Mouse (Mus musculus) CH12.LX (cell line): Measurements from ENCODE around the gene Slc39a1. TPM values are rescaled to one million over a fixed set of nuclear protein-coding genes. Genes with fewer than 3 reads are reported as not detected.
A peak's percentile ranks its signal among the peaks of the same experiment; 100 is the strongest.

Experiments used
- DNase-seq: peaks from one replicate; pipeline ENCODE4 v3.0.0-alpha.2; 2013; ENCODE audit errors: extremely low read depth
- H3K27ac ChIP-seq: 2 replicates; pipeline ENCODE4 v1.5.1; 2012; ENCODE audit warnings: low read depth, mild to moderate bottlenecking, control low read depth, moderate library complexity; ENCODE audit not compliant: insufficient read depth
- H3K27me3 ChIP-seq: replicated peaks from 2 replicates; pipeline ENCODE3; 2012; ENCODE audit warnings: inconsistent platforms
- H3K36me3 ChIP-seq, 2 experiments: replicated peaks in 1 of 2; 2 replicates each; pipeline versions ENCODE3 to v1.6.1; 2012; ENCODE audit warnings: inconsistent platforms in 1 of 2, low read length in 1 of 2, mild to moderate bottlenecking in 1 of 2, mixed read lengths in 1 of 2, moderate library complexity in 1 of 2; ENCODE audit not compliant: control insufficient read depth in 1 of 2, insufficient read depth in 1 of 2
- H3K4me1 ChIP-seq, 2 experiments: 2 replicates each; pipeline ENCODE4 v1.6.1; 2012; ENCODE audit warnings: inconsistent platforms in 1 of 2, moderate library complexity in 1 of 2; ENCODE audit not compliant: insufficient read depth in 2 of 2, control insufficient read depth in 1 of 2
- H3K4me2 ChIP-seq: 2 replicates; pipeline ENCODE4 v1.6.1; 2012; ENCODE audit warnings: low read depth, mild to moderate bottlenecking, control low read depth; ENCODE audit not compliant: poor library complexity, insufficient read depth, severe bottlenecking
- H3K4me3 ChIP-seq, 3 experiments: fragments of 150-350 bp in 1 of 3; sonication (generic) in 1 of 3; replicated peaks in 1 of 3; 2 replicates each; pipeline versions ENCODE3 to v1.5.1; 2011 to 2012; ENCODE audit warnings: low read depth in 2 of 3, low read length in 2 of 3, mild to moderate bottlenecking in 2 of 3, moderate library complexity in 2 of 3, control low read depth in 1 of 3, improper control_type of control experiment in 1 of 3, inconsistent platforms in 1 of 3, mixed read lengths in 1 of 3; ENCODE audit not compliant: poor library complexity in 1 of 3
- H3K79me2 ChIP-seq: replicated peaks from 2 replicates; pipeline ENCODE4 v1.6.1; 2012; ENCODE audit warnings: mild to moderate bottlenecking, moderate library complexity; ENCODE audit not compliant: control insufficient read depth, poor library complexity, insufficient read depth, severe bottlenecking; ENCODE audit errors: extremely low read depth
- H3K9ac ChIP-seq: 2 replicates; pipeline ENCODE4 v1.6.1; 2012; ENCODE audit warnings: low read depth, mild to moderate bottlenecking, control low read depth, moderate library complexity; ENCODE audit not compliant: insufficient read depth
- H3K9me3 ChIP-seq: replicated peaks from 2 replicates; pipeline ENCODE3; 2012; ENCODE audit warnings: low read length, inconsistent platforms, mixed read lengths
- BHLHE40 ChIP-seq: IDR thresholded peaks from 2 replicates; pipeline ENCODE4 v1.6.1; 2011; ENCODE audit warnings: mild to moderate bottlenecking, low read depth, low read length, improper control_type of control experiment
- CHD1 ChIP-seq: IDR thresholded peaks from 2 replicates; pipeline ENCODE4 v1.6.1; 2012; ENCODE audit warnings: low read depth, low read length, improper control_type of control experiment, inconsistent platforms
- CHD2 ChIP-seq: IDR thresholded peaks from 2 replicates; pipeline ENCODE4 v1.6.1; 2011; ENCODE audit warnings: low read length, improper control_type of control experiment
- E2F4 ChIP-seq: IDR thresholded peaks from 2 replicates; pipeline ENCODE4 v1.6.1; 2011; ENCODE audit warnings: low read depth, low read length, improper control_type of control experiment; ENCODE audit not compliant: insufficient replicate concordance
- ELF1 ChIP-seq: IDR thresholded peaks from 2 replicates; pipeline ENCODE4 v1.6.1; 2014; ENCODE audit warnings: low read depth, mild to moderate bottlenecking, inconsistent platforms, low read length, improper control_type of control experiment
- EP300 ChIP-seq: IDR thresholded peaks from 2 replicates; pipeline ENCODE4 v1.6.1; 2011; ENCODE audit warnings: low read length, improper control_type of control experiment
- GABPA ChIP-seq: IDR thresholded peaks from 2 replicates; pipeline ENCODE4 v1.6.1; 2012; ENCODE audit warnings: low read depth, low read length, improper control_type of control experiment, inconsistent platforms; ENCODE audit not compliant: insufficient replicate concordance
- HCFC1 ChIP-seq: IDR thresholded peaks from 2 replicates; pipeline ENCODE4 v1.6.1; 2012; ENCODE audit warnings: low read depth, mild to moderate bottlenecking, inconsistent platforms, low read length, improper control_type of control experiment
- IRF4 ChIP-seq: IDR thresholded peaks from 2 replicates; pipeline ENCODE4 v1.6.1; 2014; ENCODE audit warnings: low read depth, mild to moderate bottlenecking, inconsistent platforms, low read length, improper control_type of control experiment
- JUN ChIP-seq: IDR thresholded peaks from 2 replicates; pipeline ENCODE4 v1.6.1; 2011; ENCODE audit warnings: low read depth, mild to moderate bottlenecking, low read length, improper control_type of control experiment, moderate library complexity; ENCODE audit not compliant: insufficient read depth
- MAFK ChIP-seq: IDR thresholded peaks from 2 replicates; pipeline ENCODE4 v1.6.1; 2011; ENCODE audit warnings: low read length, improper control_type of control experiment; ENCODE audit not compliant: insufficient replicate concordance
- MAX ChIP-seq: IDR thresholded peaks from 2 replicates; pipeline ENCODE4 v1.6.1; 2011; ENCODE audit warnings: low read length, improper control_type of control experiment
- MAZ ChIP-seq: IDR thresholded peaks from 2 replicates; pipeline ENCODE4 v1.6.1; 2012; ENCODE audit warnings: low read depth, mild to moderate bottlenecking, inconsistent platforms, low read length, improper control_type of control experiment, moderate library complexity
- MEF2A ChIP-seq: IDR thresholded peaks from 2 replicates; pipeline ENCODE4 v1.6.1; 2014; ENCODE audit warnings: low read depth, mild to moderate bottlenecking, inconsistent platforms, low read length, improper control_type of control experiment, borderline replicate concordance
- MXI1 ChIP-seq: IDR thresholded peaks from 2 replicates; pipeline ENCODE4 v1.6.1; 2011; ENCODE audit warnings: mild to moderate bottlenecking, low read depth, low read length, improper control_type of control experiment
- MYC ChIP-seq: IDR thresholded peaks from 2 replicates; pipeline ENCODE4 v1.6.1; 2011; ENCODE audit warnings: low read depth, mild to moderate bottlenecking, improper control_type of control experiment, low read length
- NELFE ChIP-seq: IDR thresholded peaks from 2 replicates; pipeline ENCODE4 v1.6.1; 2011; ENCODE audit warnings: low read depth, low read length, improper control_type of control experiment
- NRF1 ChIP-seq: IDR thresholded peaks from 2 replicates; pipeline ENCODE4 v1.6.1; 2014; ENCODE audit warnings: low read depth, mild to moderate bottlenecking, inconsistent platforms, low read length, improper control_type of control experiment, moderate library complexity
- PAX5 ChIP-seq: IDR thresholded peaks from 2 replicates; pipeline ENCODE4 v1.6.1; 2012; ENCODE audit warnings: low read length, inconsistent platforms, mixed read lengths
- POLR2A ChIP-seq: IDR thresholded peaks from 2 replicates; pipeline ENCODE4 v1.6.1; 2011; ENCODE audit warnings: low read depth, mild to moderate bottlenecking, improper control_type of control experiment, low read length
- POLR2AphosphoS2 ChIP-seq: IDR thresholded peaks from 2 replicates; pipeline ENCODE4 v1.6.1; 2011; ENCODE audit warnings: low read depth, low read length, improper control_type of control experiment
- RAD21 ChIP-seq: IDR thresholded peaks from 2 replicates; pipeline ENCODE4 v1.6.1; 2011; ENCODE audit warnings: low read depth, mild to moderate bottlenecking, low read length, improper control_type of control experiment, moderate library complexity
- RCOR1 ChIP-seq: conservative IDR thresholded peaks from 2 replicates; pipeline ENCODE4 v1.6.1; 2012; ENCODE audit warnings: low read depth, mild to moderate bottlenecking, inconsistent platforms, low read length, improper control_type of control experiment
- SIN3A ChIP-seq: IDR thresholded peaks from 2 replicates; pipeline ENCODE4 v1.6.1; 2012; ENCODE audit warnings: low read length, improper control_type of control experiment, inconsistent platforms
- TBP ChIP-seq: conservative IDR thresholded peaks from 2 replicates; pipeline ENCODE4 v1.6.1; 2011; ENCODE audit warnings: low read depth, low read length, improper control_type of control experiment
- TCF12 ChIP-seq: IDR thresholded peaks from 2 replicates; pipeline ENCODE4 v1.6.1; 2014; ENCODE audit warnings: low read depth, mild to moderate bottlenecking, inconsistent platforms, low read length, improper control_type of control experiment
- UBTF ChIP-seq: IDR thresholded peaks from 2 replicates; pipeline ENCODE4 v1.6.1; 2012; ENCODE audit warnings: low read depth, mild to moderate bottlenecking, inconsistent platforms, low read length, improper control_type of control experiment, moderate library complexity
- USF2 ChIP-seq: conservative IDR thresholded peaks from 2 replicates; pipeline ENCODE4 v1.6.1; 2011; ENCODE audit warnings: low read depth, low read length, improper control_type of control experiment
- ZC3H11A ChIP-seq: IDR thresholded peaks from 2 replicates; pipeline ENCODE4 v1.6.1; 2012; ENCODE audit warnings: low read depth, mild to moderate bottlenecking, inconsistent platforms, low read length, improper control_type of control experiment
- ZKSCAN1 ChIP-seq: IDR thresholded peaks from 2 replicates; pipeline ENCODE4 v1.6.1; 2012; ENCODE audit warnings: low read depth, inconsistent platforms, low read length, improper control_type of control experiment, borderline replicate concordance
- ZMIZ1 ChIP-seq: IDR thresholded peaks from 2 replicates; pipeline ENCODE4 v1.6.1; 2012; ENCODE audit warnings: low read depth, mild to moderate bottlenecking, inconsistent platforms, low read length, improper control_type of control experiment
- ZNF384 ChIP-seq: IDR thresholded peaks from 2 replicates; pipeline ENCODE4 v1.6.1; 2012; ENCODE audit warnings: low read depth, low read length, improper control_type of control experiment, inconsistent platforms
- dilution Hi-C: fragments of 300-500 bp; cut with MboI; formaldehyde crosslinking; loops from 2 replicates; pipeline ENCODE4 v1.14.3; 2020; ENCODE audit warnings: low sequenced_read_pairs; ENCODE audit not compliant: extremely low pct_unique_long_range_greater_than_20kb, extremely low pct_ligation_motif_present
- in situ Hi-C: fragments of 300-500 bp; cut with MboI; formaldehyde crosslinking; loops from 3 replicates; pipeline ENCODE4 v1.14.3; 2019; ENCODE audit warnings: low sequenced_read_pairs, low pct_ligation_motif_present, low pct_unique_long_range_greater_than_20kb, mixed read lengths
- polyA plus RNA-seq: library from polyadenylated mRNA; unstranded; fragments of >175 nt; gene quantifications from 2 replicates; pipeline ENCODE4 v1.2.1, GENCODE M21; 2012; ENCODE audit warnings: low read depth; ENCODE audit not compliant: insufficient read length
- total RNA-seq, 2 experiments: library from RNA; depleted of rRNA; stranded (reverse); fragments of 300-350 nt in 1 of 2; fragments of >200 nt in 1 of 2; gene quantifications; 2 replicates each; pipeline ENCODE4 v1.2.3; 2012 to 2014

The Slc39a1 gene
- total and polyA plus RNA-seq, 3 experiments, result 23.8 to 42.2 (median 40.7) TPM

DNA sequence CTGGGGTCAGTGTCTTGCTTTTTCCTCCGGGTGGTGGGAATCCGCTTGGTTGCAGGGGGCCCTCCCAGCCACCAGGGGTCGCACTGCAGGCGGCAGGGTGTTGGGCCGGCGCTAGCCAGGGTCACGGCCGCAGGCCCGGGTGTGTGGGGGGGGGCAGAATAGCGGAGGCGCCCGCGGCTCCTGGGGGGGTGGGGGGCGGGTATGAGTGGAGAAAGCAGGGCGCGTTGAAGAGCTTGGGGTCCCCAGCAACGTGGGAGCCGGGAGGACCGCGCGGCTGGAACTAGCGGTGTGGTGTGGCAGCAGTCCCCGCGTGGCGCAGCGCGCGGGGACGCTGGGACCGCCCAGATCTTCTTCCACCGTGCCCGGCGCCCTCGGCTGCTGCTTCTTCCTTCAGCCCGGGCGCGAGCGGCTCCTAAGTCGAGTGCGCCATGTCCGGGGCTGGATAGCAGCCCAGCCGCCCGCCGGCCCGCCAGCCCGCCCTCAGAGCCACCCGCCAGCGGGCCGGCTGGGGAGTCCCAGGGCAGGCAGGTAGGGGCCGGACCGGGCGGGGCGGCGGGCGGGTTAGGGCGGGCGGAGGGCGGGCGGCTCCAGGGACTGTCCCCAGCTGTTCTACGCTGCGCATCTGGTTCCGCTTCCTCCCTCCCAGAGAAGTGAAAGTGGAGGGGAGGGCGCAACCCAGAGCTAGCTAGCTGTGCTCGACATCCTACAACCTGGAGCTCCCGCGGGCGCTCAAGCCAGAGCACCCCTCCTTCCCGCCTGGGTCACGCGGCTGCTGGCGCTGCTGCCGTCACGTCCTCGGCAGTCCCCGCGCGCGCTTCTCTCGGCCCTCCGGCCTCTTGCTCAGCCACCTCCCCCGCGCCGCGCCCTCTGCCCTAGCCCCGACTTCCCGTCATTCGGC is 17.3 kb downstream of the Slc39a1 start, which contains the start of gene Dennd4b (continued):
- TF ChIP-seq CHD2, result 0 out of 2 replicates have a peak, but pooled peaks have one; percentile 34
- TF ChIP-seq, all 38 proteins: peak for 25

DNA sequence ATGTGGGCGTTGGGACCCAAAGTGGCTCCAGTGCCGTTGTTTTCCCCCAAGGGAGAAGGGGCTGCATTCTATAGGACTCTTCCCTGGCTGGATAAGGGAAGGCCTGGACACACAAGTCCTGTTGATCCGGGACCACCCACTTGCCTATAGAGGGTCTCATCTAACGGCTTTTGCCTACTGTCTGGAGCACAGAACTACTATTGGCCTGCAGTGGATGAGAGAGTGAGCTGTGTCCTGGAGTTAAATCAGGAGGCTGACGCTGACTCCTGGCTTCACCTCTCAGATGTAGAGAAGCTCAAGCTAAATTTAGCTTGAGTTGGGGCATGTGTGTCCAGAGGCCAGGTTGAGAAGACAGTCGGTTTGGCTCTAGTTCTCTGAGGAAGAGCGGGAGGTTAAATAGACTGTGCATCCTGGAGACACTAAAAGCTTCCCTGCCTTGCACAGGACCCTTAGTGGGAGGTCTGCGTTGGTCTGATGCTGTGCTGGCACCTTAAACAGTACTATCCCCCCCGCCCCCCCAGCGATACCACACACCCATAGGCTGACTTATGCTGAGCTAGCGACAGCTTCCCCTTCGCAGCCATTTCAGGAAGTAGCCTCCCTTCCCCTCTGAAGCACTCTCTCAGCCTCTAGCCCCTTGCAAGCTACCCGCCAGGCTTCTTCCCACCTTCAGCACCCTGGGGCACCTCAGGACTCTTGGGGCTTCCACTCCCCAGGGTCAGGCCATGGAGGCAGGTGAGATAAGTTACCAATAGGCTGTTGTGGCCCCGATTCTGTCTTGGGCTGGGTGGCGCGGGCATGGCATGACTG is 18.2 kb downstream of the Slc39a1 start:
- H3K9me3 ChIP-seq, result no peaks in the 10 kb centered on the region
- in situ Hi-C loops, result no loop called here
- H3K36me3 ChIP-seq, result peaks cover 57 to 69% of the 10 kb centered on the region in 2 experiments
- dilution Hi-C loops, result no loop called here
- peak overlapping the region; percentile 98 for H3K27ac ChIP-seq
- H3K4me2 ChIP-seq, result peak overlapping the region; percentile 63
- H3K27me3 ChIP-seq, result no peaks in the 10 kb centered on the region
- DNase-seq, result peak; percentile 82
- H3K4me1 ChIP-seq, result peaks cover 28 to 56% of the 10 kb centered on the region in 2 experiments
- peak overlapping the region; percentile 76 to 92 (median 90) for H3K4me3 ChIP-seq
- H3K9ac ChIP-seq, result peak overlapping the region; percentile 97
- TF ChIP-seq MYC (peak; percentile 25; the same call in 1 of the 2 replicates), CHD2 (no peak), MAFK (peak; percentile 44; the same call in 1 of the 2 replicates), ZNF384 (no peak), JUN (no peak), BHLHE40 (no peak), TBP (peak; percentile 91), RAD21 (no peak), TCF12 (peak; percentile 66), GABPA (no peak), POLR2A (peak; percentile 95), E2F4 (no peak), ELF1 (peak; percentile 86), ZC3H11A (no peak), MXI1 (no peak; the same call in 1 of the 2 replicates), MEF2A (0 out of 2 replicates have a peak, but pooled peaks have one; percentile 50), NRF1 (peak; percentile 22; the same call in 1 of the 2 replicates), EP300 (0 out of 2 replicates have a peak, but pooled peaks have one; percentile 10), NELFE (peak; percentile 97), CHD1 (no peak; the same call in none of the 2 replicates), ZKSCAN1 (no peak), POLR2AphosphoS2 (peak; percentile 80), HCFC1 (peak; percentile 32), USF2 (no peak), MAZ (no peak; the same call in 1 of the 2 replicates), RCOR1 (no peak), IRF4 (no peak), UBTF (no peak), SIN3A (peak; percentile 89), PAX5 (no peak), MAX (peak; percentile 34; the same call in 1 of the 2 replicates), ZMIZ1 (peak; percentile 93)
- peaks cover 28% of the 10 kb centered on the region for H3K79me2 ChIP-seq
